7 mouse cellular contexts compared by ENCODE assay signal in genomic region chr2:105903896-105904756, GRCm38 (mm10). TPM values are rescaled to one million over a fixed set of nuclear protein-coding genes. Genes with fewer than 3 reads are reported as not detected.
DNase-seq lines count a peak whose midpoint lies in the region; ATAC-seq lines count a peak whose summit lies in the region.

TSS of gene Elp4 (minus strand) at chr2:105904564.
TSS of gene Immp1l (plus strand) at chr2:105904638.

- H3K27me3 ChIP-seq in intestine, embryonic 15.5 days (replicated peaks) = no peaks in the 10 kb centered on the region
- no peaks in the 10 kb centered on the region for H3K27me3 ChIP-seq in midbrain, embryonic 10.5 days (ENCODE audit: low read depth, poor library complexity, severe bottlenecking)

- peak; percentile 100 for ATAC-seq in intestine, embryonic 15.5 days

- no peaks in the 10 kb centered on the region for H3K9me3 ChIP-seq in intestine, embryonic 15.5 days
- H3K9me3 ChIP-seq in midbrain, embryonic 10.5 days (replicated peaks) = no peaks in the 10 kb centered on the region

- H3K27ac ChIP-seq in intestine, embryonic 15.5 days = no peak within 1 kb of the TSS; the same call in 1 of the 2 replicates
- peak within 1 kb of the TSS; percentile 94 for H3K27ac ChIP-seq in midbrain, embryonic 10.5 days (replicated peaks)

- H3K36me3 ChIP-seq in intestine, embryonic 15.5 days = no peaks in the 10 kb centered on the region
- H3K36me3 ChIP-seq in midbrain, embryonic 10.5 days = peaks cover 3% of the 10 kb centered on the region; the same call in 1 of the 2 replicates

- H3K4me2 ChIP-seq in intestine, embryonic 15.5 days (replicated peaks) = peak within 1 kb of the TSS; percentile 69

- intact Hi-C loops in gastrocnemius, postnatal 36 days (cut with DNase I) = no loop called here
- intact Hi-C loops in left cerebral cortex, postnatal 25 days (cut with DNase I) = loop anchor here (5.0 kb wide), 2 partner anchors 98 to 217 kb away; partner anchors contain the start of gene Dnajc24

- H3K4me1 ChIP-seq in intestine, embryonic 15.5 days (replicated peaks) = no peaks in the 10 kb centered on the region
- H3K4me1 ChIP-seq in midbrain, embryonic 10.5 days = peaks cover 16% of the 10 kb centered on the region

- H3K4me3 ChIP-seq in intestine, embryonic 15.5 days (replicated peaks) = peak within 1 kb of the TSS; percentile 75
- peak within 1 kb of the TSS; percentile 91 for H3K4me3 ChIP-seq in midbrain, embryonic 10.5 days

- WGBS in intestine, embryonic 15.5 days = under 1% methylated on average over 39 of the region's 39 CpGs
- under 1% methylated on average over 39 of the region's 39 CpGs for WGBS in midbrain, embryonic 10.5 days

- peak within 1 kb of the TSS; percentile 79 for H3K9ac ChIP-seq in intestine, embryonic 15.5 days

- DNase-seq in adrenal gland, adult 2 months = peak; percentile 98
- DNase-seq in embryo, embryonic 11.5 days (ENCODE audit: low read depth, low spot score) = peak; percentile 92
- DNase-seq in gastrocnemius, postnatal 36 days = peak; percentile 95 to 96
- peak; percentile 96 to 99 for DNase-seq in left cerebral cortex, postnatal 25 days (ENCODE audit: low spot score in 2 of 2)
- peak; percentile 96 for DNase-seq in midbrain, embryonic 10.5 days (ENCODE audit: low spot score)
- peak; percentile 93 for DNase-seq in right cerebral cortex, postnatal 4 days

RNA-seq across cellular contexts. Expression of gene Elp4, which starts in this region (rescaled TPM):
- 10 to 100 TPM; 12.9 to 17.1 TPM for total RNA-seq in adrenal gland, adult 2 months (2021)
- polyA plus RNA-seq in adrenal gland, adult 2 months (2012; rRNA removed) = 12.6 and 16.9 TPM in 2 replicates
- total RNA-seq in gastrocnemius, postnatal 36 days (2021) = 1 to 10 TPM; 5.4 to 7.2 TPM
- polyA plus RNA-seq in intestine, embryonic 15.5 days (2015; fragmentation: Nextera tagmentation; extraction: Ambion mirVana) = 31.5 and 37.0 TPM in 2 replicates
- 10 to 100 TPM; 17.8 to 22.2 TPM for total RNA-seq in left cerebral cortex, postnatal 25 days (2021)
- polyA plus RNA-seq in midbrain, embryonic 10.5 days (2016; fragmentation: Nextera tagmentation; extraction: Ambion mirVana) = 60.2 and 67.5 TPM in 2 replicates

RNA-seq across cellular contexts. Expression of gene Immp1l, which starts in this region (rescaled TPM):
- 10 to 100 TPM; 46.4 to 52.7 TPM for total RNA-seq in adrenal gland, adult 2 months (2021)
- polyA plus RNA-seq in adrenal gland, adult 2 months (2012; rRNA removed) = 1.4 and 1.9 TPM in 2 replicates
- total RNA-seq in gastrocnemius, postnatal 36 days (2021) = 10 to 100 TPM; 52.0 to 65.3 TPM
- 119 and 127 TPM in 2 replicates for polyA plus RNA-seq in intestine, embryonic 15.5 days (2015; fragmentation: Nextera tagmentation; extraction: Ambion mirVana)
- total RNA-seq in left cerebral cortex, postnatal 25 days (2021) = 10 to 100 TPM; 29.4 to 29.9 TPM
- 130 and 141 TPM in 2 replicates for polyA plus RNA-seq in midbrain, embryonic 10.5 days (2016; fragmentation: Nextera tagmentation; extraction: Ambion mirVana)

Comparison
In these comparisons a context has a peak if more than half of its experiments do, and no peak if none do; other contexts are left out.
1. RNA of gene Immp1l (polyA plus RNA-seq): 130 to 141 TPM in midbrain, embryonic 10.5 days and 119 to 127 TPM in intestine, embryonic 15.5 days; 1.4 to 1.9 TPM in adrenal gland, adult 2 months; every median in the first group is over 10 times any median in the second.
2. Peak in every context shown above with its lines, with median percentiles within 50 percentile points of each other: DNase-seq.